Mouse (Mus musculus) ovary, adult 18-20 months (tissue): ENCODE measurements at regions not wholly inside any gene's neighbourhood (a gene's known extent, or its start where the extent isn't known, plus 50 kb on each side); places are given as distances from the start of the nearest gene placed in this dataset.

ENCODE experiments used
- DNase-seq: peaks from one replicate; pipeline ENCODE4 v3.0.0; 2022; ENCODE audit warnings: low spot score, mixed read lengths

- no peak for DNase-seq
These were observed 777.5 kb downstream of the Tmem114 start for GRCm38 (mm10) chr16:7647275-7647926.

GRCm38 (mm10) chr16:7644363-7644762 lies 780.6 kb downstream of the Tmem114 start:
- no peak for DNase-seq

GRCm38 (mm10) chr16:7638955-7639755 lies 785.8 kb downstream of the Tmem114 start:
- peak; percentile 17 for DNase-seq

GRCm38 (mm10) chr16:7637993-7638392 lies 786.9 kb downstream of the Tmem114 start:
- no peak for DNase-seq

- no peak for DNase-seq
These were observed 787.7 kb downstream of the Tmem114 start for GRCm38 (mm10) chr16:7637121-7637700.

- no peak for DNase-seq
These were observed 788.6 kb downstream of the Tmem114 start for GRCm38 (mm10) chr16:7636326-7636725.

- no peak for DNase-seq
These were observed 792.5 kb downstream of the Tmem114 start for GRCm38 (mm10) chr16:7632474-7632873.

- DNase-seq, result no peak
These were observed 796.6 kb downstream of the Tmem114 start for GRCm38 (mm10) chr16:7628351-7628750.

- no peak for DNase-seq
These were observed 818.3 kb downstream of the Tmem114 start for GRCm38 (mm10) chr16:7606602-7607001.

- DNase-seq, result no peak
These were observed 822.5 kb downstream of the Tmem114 start for GRCm38 (mm10) chr16:7602428-7602827.

- no peak for DNase-seq
These were observed 850.1 kb downstream of the Tmem114 start for GRCm38 (mm10) chr16:7574879-7575278.

- DNase-seq, result no peak
These were observed 864.1 kb downstream of the Tmem114 start for GRCm38 (mm10) chr16:7560841-7561240.

GRCm38 (mm10) chr16:7559177-7559576 lies 865.8 kb downstream of the Tmem114 start:
- no peak for DNase-seq

GRCm38 (mm10) chr16:7558637-7559036 lies 866.3 kb downstream of the Tmem114 start:
- DNase-seq, result no peak

GRCm38 (mm10) chr16:7555911-7556310 lies 869.0 kb downstream of the Tmem114 start:
- DNase-seq, result no peak

- no peak for DNase-seq
These were observed 875.4 kb downstream of the Tmem114 start for GRCm38 (mm10) chr16:7549568-7549967.

- no peak for DNase-seq
These were observed 880.9 kb downstream of the Tmem114 start for GRCm38 (mm10) chr16:7544067-7544466.

- no peak for DNase-seq
These were observed 895.1 kb downstream of the Tmem114 start for GRCm38 (mm10) chr16:7529811-7530210.

GRCm38 (mm10) chr16:7528963-7529362 lies 896.0 kb downstream of the Tmem114 start:
- no peak for DNase-seq

- no peak for DNase-seq
These were observed 896.8 kb downstream of the Tmem114 start for GRCm38 (mm10) chr16:7527923-7528776.

GRCm38 (mm10) chr16:7518711-7519110 lies 906.2 kb downstream of the Tmem114 start:
- DNase-seq, result no peak
